Mouse (Mus musculus) megakaryocyte-erythroid progenitor cell, adult 5-6 weeks (primary cell): Measurements from ENCODE around the gene Dnmt3c. TPM values are rescaled to one million over a fixed set of nuclear protein-coding genes. Genes with fewer than 3 reads are reported as not detected.

Experiments used
- ATAC-seq: replicated peaks from 2 replicates; pipeline ENCODE4 v1.8.0; 2016; ENCODE audit warnings: mild to moderate bottlenecking, inconsistent platforms; ENCODE audit not compliant: severe bottlenecking, poor library complexity, low FRiP score, low TSS enrichment
- total RNA-seq, 2 experiments: library from RNA; stranded (forward) in 1 of 2; stranded (reverse) in 1 of 2; fragments of 200-1000, 215-1000 nt in 1 of 2; fragments of >200 nt in 1 of 2; fragmentation: Nextera tagmentation in 1 of 2; gene quantifications; 2 replicates each; pipeline ENCODE4 v1.2.3; 2014 to 2017

Dnmt3c gene
- total RNA-seq, 2 experiments from 2014 or later, result 0.47 to 1.4 TPM

DNA sequence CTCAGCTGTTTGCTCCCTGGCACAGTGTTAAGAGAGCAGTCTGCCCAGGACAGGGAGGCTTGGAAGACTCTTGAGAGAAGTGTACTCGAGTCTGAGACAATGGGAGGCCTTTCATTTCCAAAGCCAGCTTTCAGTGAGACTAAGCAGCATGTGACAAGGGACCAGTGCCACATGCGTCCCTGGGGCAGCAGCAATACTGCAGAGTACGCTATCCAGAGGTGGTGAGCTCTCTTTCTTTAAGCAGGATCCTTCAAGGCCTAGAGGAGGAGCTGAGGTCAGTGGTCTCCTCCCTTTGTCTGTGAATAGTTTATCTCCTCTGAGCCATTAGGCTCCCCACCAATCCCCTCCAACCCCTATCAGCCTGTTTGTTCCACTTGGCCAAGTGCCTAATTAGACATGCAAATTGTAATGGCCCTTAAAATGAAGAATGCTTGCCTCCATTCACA, 16.2 kb downstream of the Dnmt3c start:
- ATAC-seq, result peak; percentile 88

DNA sequence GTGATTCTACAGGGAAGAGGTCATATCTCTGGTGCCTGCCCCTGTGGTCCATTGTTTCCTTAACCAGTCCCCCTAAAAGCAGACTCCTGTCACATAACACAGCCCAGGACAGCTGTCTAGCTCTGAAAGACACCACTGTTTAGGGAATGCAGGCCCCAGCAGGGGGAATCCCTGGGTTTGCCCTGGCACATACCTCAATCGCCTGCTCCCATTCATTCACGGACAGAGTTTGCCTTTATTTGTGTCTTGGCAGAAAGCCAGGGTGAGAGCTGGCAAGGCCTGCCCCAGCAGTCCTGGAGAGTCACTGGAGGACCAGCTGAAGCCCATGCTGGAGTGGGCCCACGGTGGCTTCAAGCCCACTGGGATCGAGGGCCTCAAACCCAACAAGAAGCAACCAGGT, 16.8 kb downstream of the Dnmt3c start:
- ATAC-seq, result peak; percentile 24

DNA sequence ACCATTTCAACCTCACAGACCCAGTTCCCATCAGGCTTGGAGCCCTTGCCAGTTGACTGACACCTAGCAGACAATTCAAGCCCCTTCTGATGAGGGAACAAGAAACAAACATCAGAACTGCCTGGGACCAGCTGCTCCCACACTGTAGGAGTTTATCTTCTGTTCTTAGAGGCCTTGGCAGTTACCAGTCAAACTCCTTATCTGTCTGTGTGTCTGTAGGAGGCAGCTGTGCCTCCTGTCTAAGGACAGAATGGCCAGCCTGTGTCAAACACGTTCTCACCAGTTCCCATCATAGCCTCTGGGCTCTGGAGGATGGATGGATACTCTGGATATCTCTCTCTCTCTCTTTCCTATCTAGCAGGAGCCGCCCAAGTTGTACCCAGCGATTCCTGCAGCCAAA, 21.4 kb downstream of the Dnmt3c start:
- peak; percentile 86 for ATAC-seq

DNA sequence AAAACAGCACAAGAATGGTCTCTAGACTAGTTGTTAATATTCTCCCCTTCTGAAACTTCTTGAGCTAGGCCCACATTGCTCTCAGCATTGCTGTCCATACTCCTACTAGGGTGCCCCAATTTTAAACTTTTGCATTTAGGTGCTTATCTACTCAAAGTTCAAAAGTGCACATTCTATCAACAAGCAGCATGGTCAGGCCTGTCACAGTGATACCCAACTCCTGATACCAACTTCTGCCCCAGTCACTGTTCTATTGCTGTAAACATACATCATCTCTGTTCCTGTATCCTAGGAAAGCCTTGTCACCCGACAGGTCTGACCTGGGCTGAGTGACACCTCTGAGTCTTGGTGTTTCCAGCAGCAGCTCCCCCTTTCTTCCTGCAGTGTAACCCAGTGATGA, 26.6 kb downstream of the Dnmt3c start:
- ATAC-seq, result no peak

DNA sequence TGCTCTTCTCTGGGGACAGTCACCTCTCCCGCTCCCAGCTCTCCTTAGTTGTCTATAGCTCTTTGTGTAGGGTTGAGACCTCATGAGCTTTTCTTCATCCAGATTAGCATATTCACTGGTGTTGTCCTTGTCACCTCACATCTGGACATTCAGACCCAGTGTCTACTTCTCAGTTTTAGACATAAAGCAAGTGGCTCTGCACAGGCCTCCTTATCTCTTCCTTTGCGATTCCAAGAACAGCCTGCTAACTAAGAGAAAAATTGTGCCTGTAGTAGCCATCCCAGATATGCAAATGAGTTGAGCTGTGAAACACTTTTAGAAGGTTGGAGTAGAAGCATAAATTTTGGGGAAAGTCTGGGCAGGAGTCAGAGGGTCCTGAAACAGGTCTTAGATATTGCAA, 28.0 kb downstream of the Dnmt3c start:
- ATAC-seq, result peak; percentile 81

DNA sequence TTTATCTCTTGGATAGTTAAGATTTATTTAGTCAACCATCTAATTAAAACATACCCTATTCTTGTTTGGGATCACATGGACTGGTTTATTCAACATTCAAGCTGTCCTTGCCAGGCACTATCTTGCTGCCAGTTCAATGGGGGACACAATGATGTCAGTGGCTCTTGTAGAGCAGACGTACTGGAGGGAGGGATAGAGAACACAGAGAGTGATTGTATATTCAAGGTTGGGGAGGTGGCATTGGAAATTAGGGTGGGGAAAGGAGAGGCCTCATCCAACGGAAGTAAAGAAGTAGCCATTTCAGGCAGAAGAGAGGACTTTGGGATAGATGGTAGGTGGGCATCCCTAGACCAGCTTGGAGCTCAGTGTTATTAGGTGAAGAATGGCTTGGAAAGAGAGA, 28.4 kb downstream of the Dnmt3c start:
- ATAC-seq, result no peak

- no peak for ATAC-seq
These were observed 28.8 kb downstream of the Dnmt3c start for GRCm38 (mm10) chr2:153725291-153725690.

GRCm38 (mm10) chr2:153734033-153734432, 37.6 kb downstream of the Dnmt3c start:
- no peak for ATAC-seq

DNA sequence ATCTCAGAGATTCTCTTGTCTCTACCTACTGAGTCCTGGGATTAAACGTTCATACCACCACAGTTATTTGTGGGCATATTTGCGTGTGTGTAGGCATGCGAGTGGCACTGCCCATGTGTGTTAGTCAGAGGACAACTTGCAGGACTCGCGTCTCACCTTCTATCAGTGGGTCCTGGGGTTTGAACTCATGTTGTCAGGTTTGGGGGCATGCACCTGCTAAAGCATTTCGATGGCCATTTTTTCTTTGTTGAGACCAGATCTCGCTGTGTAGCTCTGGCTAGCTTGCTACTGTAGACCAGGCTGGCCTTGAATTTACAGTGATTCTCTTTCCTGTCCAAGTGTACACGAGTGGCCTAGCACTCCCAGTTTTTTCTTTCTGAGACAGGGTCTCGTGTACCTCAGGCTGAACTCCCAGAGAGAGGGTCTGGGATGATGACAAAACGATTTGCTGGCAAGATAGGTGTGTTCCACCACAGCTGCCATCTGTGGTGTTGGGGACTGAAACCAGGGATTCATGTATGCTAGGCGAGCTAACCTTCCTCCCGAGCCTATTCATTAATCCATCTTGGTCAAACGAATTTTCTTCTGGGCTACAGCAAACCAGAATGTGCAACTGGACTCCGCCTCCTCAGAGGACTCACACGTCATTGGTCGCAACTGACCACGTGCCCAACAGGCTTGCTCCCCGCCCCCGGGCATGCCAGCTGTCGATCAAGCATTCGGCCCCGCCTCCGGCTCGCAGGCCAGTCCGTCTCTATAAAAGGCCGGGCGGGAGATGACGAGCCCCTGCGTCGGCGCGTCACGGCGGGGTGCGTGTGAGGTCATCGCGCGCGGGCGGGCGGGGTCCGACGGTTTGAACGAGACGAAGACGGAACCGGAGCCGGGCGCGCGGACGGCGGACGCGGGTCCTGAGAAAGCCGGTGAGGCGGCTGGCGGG, 44.3 kb downstream of the Dnmt3c start, which contains the start of gene Mapre1:
TSS of gene Mapre1 (plus strand) at position 775 of the 937 bp plus-strand sequence.
- peak; percentile 96 for ATAC-seq

DNA sequence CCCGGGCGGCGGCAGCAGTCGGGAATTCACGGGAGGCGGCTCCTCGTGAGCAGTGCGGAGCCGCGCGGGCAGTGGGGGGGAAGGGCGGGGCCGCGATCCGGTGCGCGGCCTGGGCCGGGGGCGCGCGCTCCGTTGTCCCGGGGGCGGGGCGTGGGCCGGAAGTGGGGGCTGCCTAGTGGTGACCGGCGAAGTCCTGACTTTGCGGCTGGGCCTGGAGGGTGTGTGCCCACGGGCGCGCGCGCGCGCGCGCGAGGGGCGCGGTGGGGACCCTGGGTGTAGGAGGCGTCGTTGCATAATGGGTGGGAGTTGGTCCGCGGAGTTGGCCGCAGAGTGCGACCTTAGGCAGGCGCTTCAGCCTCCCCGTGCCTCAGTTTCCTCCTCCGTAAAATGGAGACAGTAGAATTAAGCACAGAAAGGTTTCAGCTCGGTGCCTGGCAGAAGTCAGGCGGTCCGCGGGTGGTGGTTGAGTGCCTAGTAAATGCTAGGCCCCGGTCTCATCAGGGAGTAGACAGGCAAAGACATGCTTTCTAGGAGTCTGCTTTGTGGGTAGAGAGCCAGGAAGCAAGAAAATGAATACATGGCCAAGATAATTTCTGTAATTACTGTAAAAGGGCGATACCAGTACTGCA, 45.1 kb downstream of the Dnmt3c start:
- peak; percentile 11; the same call in 1 of the 2 replicates for ATAC-seq

GRCm38 (mm10) chr2:153747994-153748393, 51.5 kb downstream of the Dnmt3c start:
- ATAC-seq, result no peak

GRCm38 (mm10) chr2:153750363-153750762, 53.9 kb downstream of the Dnmt3c start:
- no peak for ATAC-seq

GRCm38 (mm10) chr2:153762121-153762520, 65.7 kb downstream of the Dnmt3c start:
- no peak for ATAC-seq

- ATAC-seq, result no peak
These were observed 71.0 kb downstream of the Dnmt3c start for GRCm38 (mm10) chr2:153767484-153767883.

- no peak for ATAC-seq
These were observed 72.4 kb downstream of the Dnmt3c start for GRCm38 (mm10) chr2:153768881-153769280.

DNA sequence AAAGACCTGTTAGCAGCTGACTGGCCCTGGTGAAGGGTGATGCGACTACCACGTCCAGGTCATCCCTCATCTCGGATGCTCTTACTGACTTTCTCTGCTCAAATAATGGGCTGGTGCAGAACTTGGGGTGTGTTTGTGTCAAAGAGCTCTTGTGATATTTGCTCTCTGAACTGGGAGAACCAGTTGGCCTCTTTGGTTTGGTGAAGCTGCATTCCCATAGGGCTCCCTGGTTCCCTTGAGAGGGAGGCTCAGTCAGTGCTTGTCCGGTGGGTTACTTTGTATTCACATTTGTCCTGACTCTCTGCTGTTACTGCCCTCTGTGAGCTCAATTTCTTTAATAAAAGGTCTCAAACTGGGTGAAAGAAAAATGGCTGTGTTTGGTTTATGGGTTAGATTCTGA, 76.5 kb downstream of the Dnmt3c start:
- ATAC-seq, result no peak

DNA sequence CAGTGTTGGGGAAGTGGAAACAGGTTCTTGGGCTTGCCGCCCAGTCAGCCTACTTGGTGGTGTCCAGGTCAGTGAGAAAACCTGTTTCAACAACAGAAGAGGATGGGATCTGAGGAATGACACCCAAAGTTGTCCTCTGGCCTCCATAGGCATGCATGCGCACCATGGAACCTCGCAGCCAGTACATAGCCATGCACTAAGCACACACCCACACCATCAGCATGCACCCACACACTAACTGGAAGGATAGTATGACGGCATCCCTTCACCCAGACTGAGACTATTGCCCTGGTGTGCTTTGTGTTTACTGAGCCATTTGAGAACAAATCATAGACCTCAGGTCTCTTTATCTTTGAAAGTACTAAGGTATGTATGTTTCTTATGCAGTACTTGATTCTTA, 79.0 kb downstream of the Dnmt3c start:
- no peak for ATAC-seq

- peak; percentile 96 for ATAC-seq
These were observed 82.3 kb downstream of the Dnmt3c start for GRCm38 (mm10) chr2:153778638-153779362.
